Mouse (Mus musculus): ENCODE measurements around the gene Gjb1. TPM values are rescaled to one million over a fixed set of nuclear protein-coding genes. Genes with fewer than 3 reads are reported as not detected.

The Gjb1 gene
- polyA plus RNA-seq, 1 experiment, result not detected

GRCm38 (mm10) chrX:101427774-101428173 is 51.6 kb downstream of the Gjb1 start:
- no peaks in the 10 kb centered on the region for H3K4me1 ChIP-seq (ENCODE audit: control insufficient read depth, insufficient read depth, low read length)
- no peak overlapping the region for H3K4me3 ChIP-seq (ENCODE audit: insufficient read depth, low read depth, low read length)
- H3K27ac ChIP-seq (ENCODE audit: insufficient read depth, low read depth, low read length), result no peak overlapping the region
- TF ChIP-seq CTCF (IDR thresholded peaks at IDR 0.05; ENCODE audit: insufficient read depth, low read depth, low read length), result no peak
- 0% methylated on average over 1 of the region's 1 CpGs for WGBS

- TF ChIP-seq CTCF (IDR thresholded peaks at IDR 0.05; ENCODE audit: insufficient read depth, low read depth, low read length) (no peak), POLR2A (IDR thresholded peaks at IDR 0.05; ENCODE audit: insufficient read depth, low read depth, low read length) (no peak)
- no peaks in the 10 kb centered on the region for H3K4me1 ChIP-seq (ENCODE audit: control insufficient read depth, insufficient read depth, low read length)
- peak overlapping the region; percentile 98 for H3K27ac ChIP-seq (ENCODE audit: insufficient read depth, low read depth, low read length)
- WGBS, result 13% methylated on average over 7 of the region's 7 CpGs
- peak overlapping the region; percentile 16 for H3K4me3 ChIP-seq (ENCODE audit: insufficient read depth, low read depth, low read length)
These were observed 52.6 kb downstream of the Gjb1 start for GRCm38 (mm10) chrX:101428785-101429141.

- peak within 1 kb of the TSS; percentile 98 for H3K27ac ChIP-seq (ENCODE audit: insufficient read depth, low read depth, low read length)
- 24% methylated on average over 51 of the region's 51 CpGs for WGBS
- H3K4me1 ChIP-seq (ENCODE audit: control insufficient read depth, insufficient read depth, low read length), result no peaks in the 10 kb centered on the region
- H3K4me3 ChIP-seq (ENCODE audit: insufficient read depth, low read depth, low read length), result peak within 1 kb of the TSS; percentile 84
- TF ChIP-seq CTCF (IDR thresholded peaks at IDR 0.05; ENCODE audit: insufficient read depth, low read depth, low read length) (no peak), POLR2A (IDR thresholded peaks at IDR 0.05; ENCODE audit: insufficient read depth, low read depth, low read length) (no peak)
These were observed 53.2 kb downstream of the Gjb1 start, which contains the start of gene Nono for GRCm38 (mm10) chrX:101429142-101429949. TSS of gene Nono (plus strand) at chrX:101429318.

GRCm38 (mm10) chrX:101429976-101430375 is 53.8 kb downstream of the Gjb1 start:
- no peak for TF ChIP-seq POLR2A (IDR thresholded peaks at IDR 0.05; ENCODE audit: insufficient read depth, low read depth, low read length)
- no peak for TF ChIP-seq CTCF (IDR thresholded peaks at IDR 0.05; ENCODE audit: insufficient read depth, low read depth, low read length)
- Histone ChIP-seq H3K4me1 (ENCODE audit: control insufficient read depth, insufficient read depth, low read length) (no peaks in the 10 kb centered on the region), H3K27ac (ENCODE audit: insufficient read depth, low read depth, low read length) (peak overlapping the region; percentile 72), H3K4me3 (ENCODE audit: insufficient read depth, low read depth, low read length) (peak overlapping the region; percentile 84)
- 14% methylated on average over 14 of the region's 14 CpGs for WGBS

Other genes with a start within 250 kb of the Gjb1 start
- gene Snx12, start 153.8 kb upstream of the Gjb1 start, polyA plus RNA-seq (2012; ENCODE audit: insufficient read depth, insufficient read length, low replicate concordance, missing spikeins), result not detected in 2 replicates
- not detected in 2 replicates for gene Foxo4, start 121.8 kb upstream of the Gjb1 start, polyA plus RNA-seq (2012; ENCODE audit: insufficient read depth, insufficient read length, low replicate concordance, missing spikeins)
- not detected in 2 replicates for gene Gm614, start 112.4 kb upstream of the Gjb1 start, polyA plus RNA-seq (2012; ENCODE audit: insufficient read depth, insufficient read length, low replicate concordance, missing spikeins)
- gene Il2rg, start 108.1 kb upstream of the Gjb1 start, polyA plus RNA-seq (2012; ENCODE audit: insufficient read depth, insufficient read length, low replicate concordance, missing spikeins), result not detected in 2 replicates
- not detected in 2 replicates for gene Gm20489, start 107.4 kb upstream of the Gjb1 start, polyA plus RNA-seq (2012; ENCODE audit: insufficient read depth, insufficient read length, low replicate concordance, missing spikeins)
- not detected in 2 replicates for gene Med12, start 102.3 kb upstream of the Gjb1 start, polyA plus RNA-seq (2012; ENCODE audit: insufficient read depth, insufficient read length, low replicate concordance, missing spikeins)
- not detected in 2 replicates for gene Nlgn3, start 77.2 kb upstream of the Gjb1 start, polyA plus RNA-seq (2012; ENCODE audit: insufficient read depth, insufficient read length, low replicate concordance, missing spikeins)
- gene Zmym3, start 44.5 kb downstream of the Gjb1 start, polyA plus RNA-seq (2012; ENCODE audit: insufficient read depth, insufficient read length, low replicate concordance, missing spikeins), result not detected in 2 replicates
- gene Nono, start 52.9 kb downstream of the Gjb1 start, polyA plus RNA-seq (2012; ENCODE audit: insufficient read depth, insufficient read length, low replicate concordance, missing spikeins), result 352 TPM in 1 of 2 replicates, not detected in the other
- gene Itgb1bp2, start 72.7 kb downstream of the Gjb1 start, polyA plus RNA-seq (2012; ENCODE audit: insufficient read depth, insufficient read length, low replicate concordance, missing spikeins), result not detected in 2 replicates
- gene Taf1, start 156.4 kb downstream of the Gjb1 start, polyA plus RNA-seq (2012; ENCODE audit: insufficient read depth, insufficient read length, low replicate concordance, missing spikeins), result not detected in 2 replicates